Mouse (Mus musculus): Measurements from ENCODE around the gene Gm364. TPM values are rescaled to one million over a fixed set of nuclear protein-coding genes. Genes with fewer than 3 reads are reported as not detected.

Gm364 gene
- polyA plus RNA-seq, 1 experiment from 2014 or later = not detected

- peak within 1 kb of the TSS; percentile 79 for H3K9ac ChIP-seq (ENCODE audit: low read depth, low read length)
- H3K4me2 ChIP-seq = peak within 1 kb of the TSS; percentile 61
- peak within 1 kb of the TSS; percentile 64 for H3K4me3 ChIP-seq (ENCODE audit: low read depth, low read length)
- H3K9me3 ChIP-seq (ENCODE audit: control insufficient read depth, low read length) = no peaks in the 10 kb centered on the region
- H3K4me1 ChIP-seq (replicated peaks; ENCODE audit: control insufficient read depth, insufficient read depth, low read length) = no peaks in the 10 kb centered on the region
- DNase-seq (ENCODE audit: low spot score) = peak; percentile 64
- peaks cover 13% of the 10 kb centered on the region for H3K36me3 ChIP-seq (ENCODE audit: control insufficient read depth, insufficient read depth, low read length)
- ATAC-seq (replicated peaks; ENCODE audit: low FRiP score) = peak; percentile 90
- H3K27ac ChIP-seq (ENCODE audit: low read depth, low read length) = peak within 1 kb of the TSS; percentile 88
- WGBS = 14% methylated on average over 50 of the region's 50 CpGs
- H3K27me3 ChIP-seq (replicated peaks; ENCODE audit: control insufficient read depth, insufficient read depth, low read length) = no peaks in the 10 kb centered on the region
Observed at GRCm38 (mm10) chrX:57392367-57393246, 16.3 kb upstream of the Gm364 start, which contains the start of gene Rbmx. Rbmx (minus strand) TSS chrX:57393036.

DNA sequence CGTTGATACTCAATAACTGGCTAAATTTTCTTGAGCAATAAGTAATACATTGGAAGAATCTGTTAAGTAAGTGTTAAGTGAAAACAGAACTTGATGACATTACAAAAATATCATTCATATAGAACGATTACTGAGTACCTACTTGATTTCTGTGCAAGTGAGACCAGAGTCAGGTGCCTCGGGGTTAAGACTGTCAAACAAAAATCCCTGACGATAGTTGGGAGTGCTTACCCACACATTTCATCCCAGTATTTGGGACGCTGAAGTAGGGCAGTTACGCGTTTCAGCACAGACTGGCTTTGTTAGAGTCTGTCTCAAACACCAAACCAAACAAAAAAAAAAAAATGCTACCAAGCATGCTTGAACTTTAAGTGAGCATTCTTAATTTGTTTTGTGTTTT lies 15.5 kb upstream of the Gm364 start:
- no peak for DNase-seq (ENCODE audit: low spot score)
- Histone ChIP-seq H3K9ac (ENCODE audit: low read depth, low read length) (no peak overlapping the region), H3K27me3 (replicated peaks; ENCODE audit: control insufficient read depth, insufficient read depth, low read length) (no peaks in the 10 kb centered on the region), H3K4me3 (ENCODE audit: low read depth, low read length) (no peak overlapping the region; the same call in 1 of the 2 replicates), H3K36me3 (ENCODE audit: control insufficient read depth, insufficient read depth, low read length) (peaks cover 9% of the 10 kb centered on the region), H3K9me3 (ENCODE audit: control insufficient read depth, low read length) (no peaks in the 10 kb centered on the region), H3K27ac (ENCODE audit: low read depth, low read length) (no peak overlapping the region), H3K4me2 (peak overlapping the region; percentile 51), H3K4me1 (replicated peaks; ENCODE audit: control insufficient read depth, insufficient read depth, low read length) (no peaks in the 10 kb centered on the region)
- ATAC-seq (replicated peaks; ENCODE audit: low FRiP score) = no peak
- WGBS = 29% methylated on average over 7 of the region's 7 CpGs

- H3K4me2 ChIP-seq = no peak overlapping the region
- DNase-seq (ENCODE audit: low spot score) (no peak), ATAC-seq (replicated peaks; ENCODE audit: low FRiP score) (no peak)
- no peak overlapping the region for H3K4me3 ChIP-seq (ENCODE audit: low read depth, low read length)
- no peaks in the 10 kb centered on the region for H3K9me3 ChIP-seq (ENCODE audit: control insufficient read depth, low read length)
- H3K36me3 ChIP-seq (ENCODE audit: control insufficient read depth, insufficient read depth, low read length) = no peaks in the 10 kb centered on the region
- H3K27ac ChIP-seq (ENCODE audit: low read depth, low read length) = no peak overlapping the region
- WGBS = 58% methylated on average over 1 of the region's 1 CpGs
- H3K27me3 ChIP-seq (replicated peaks; ENCODE audit: control insufficient read depth, insufficient read depth, low read length) = no peaks in the 10 kb centered on the region
- H3K9ac ChIP-seq (ENCODE audit: low read depth, low read length) = no peak overlapping the region
- no peaks in the 10 kb centered on the region for H3K4me1 ChIP-seq (replicated peaks; ENCODE audit: control insufficient read depth, insufficient read depth, low read length)
Observed at GRCm38 (mm10) chrX:57401388-57401787, 7.6 kb upstream of the Gm364 start.

- Histone ChIP-seq H3K4me2 (no peak overlapping the region), H3K9ac (ENCODE audit: low read depth, low read length) (no peak overlapping the region), H3K9me3 (ENCODE audit: control insufficient read depth, low read length) (no peaks in the 10 kb centered on the region), H3K27me3 (replicated peaks; ENCODE audit: control insufficient read depth, insufficient read depth, low read length) (no peaks in the 10 kb centered on the region), H3K36me3 (ENCODE audit: control insufficient read depth, insufficient read depth, low read length) (no peaks in the 10 kb centered on the region), H3K27ac (ENCODE audit: low read depth, low read length) (no peak overlapping the region), H3K4me1 (replicated peaks; ENCODE audit: control insufficient read depth, insufficient read depth, low read length) (no peaks in the 10 kb centered on the region), H3K4me3 (ENCODE audit: low read depth, low read length) (no peak overlapping the region)
- no peak for DNase-seq (ENCODE audit: low spot score)
- ATAC-seq (replicated peaks; ENCODE audit: low FRiP score) = no peak
Observed at GRCm38 (mm10) chrX:57403651-57404050, 5.3 kb upstream of the Gm364 start.

GRCm38 (mm10) chrX:57431610-57432009 lies 22.7 kb downstream of the Gm364 start:
- DNase-seq (ENCODE audit: low spot score) (no peak), ATAC-seq (replicated peaks; ENCODE audit: low FRiP score) (no peak)
- Histone ChIP-seq H3K9me3 (ENCODE audit: control insufficient read depth, low read length) (no peaks in the 10 kb centered on the region), H3K36me3 (ENCODE audit: control insufficient read depth, insufficient read depth, low read length) (no peaks in the 10 kb centered on the region), H3K27ac (ENCODE audit: low read depth, low read length) (no peak overlapping the region), H3K4me3 (ENCODE audit: low read depth, low read length) (no peak overlapping the region), H3K27me3 (replicated peaks; ENCODE audit: control insufficient read depth, insufficient read depth, low read length) (no peaks in the 10 kb centered on the region), H3K4me2 (no peak overlapping the region), H3K4me1 (replicated peaks; ENCODE audit: control insufficient read depth, insufficient read depth, low read length) (no peaks in the 10 kb centered on the region), H3K9ac (ENCODE audit: low read depth, low read length) (no peak overlapping the region)
- 9% methylated on average over 2 of the region's 2 CpGs for WGBS

GRCm38 (mm10) chrX:57433897-57434296 lies 24.9 kb downstream of the Gm364 start:
- DNase-seq (ENCODE audit: low spot score) (no peak), ATAC-seq (replicated peaks; ENCODE audit: low FRiP score) (no peak)
- Histone ChIP-seq H3K9me3 (ENCODE audit: control insufficient read depth, low read length) (no peaks in the 10 kb centered on the region), H3K4me3 (ENCODE audit: low read depth, low read length) (no peak overlapping the region), H3K4me1 (replicated peaks; ENCODE audit: control insufficient read depth, insufficient read depth, low read length) (no peaks in the 10 kb centered on the region), H3K27ac (ENCODE audit: low read depth, low read length) (no peak overlapping the region), H3K36me3 (ENCODE audit: control insufficient read depth, insufficient read depth, low read length) (no peaks in the 10 kb centered on the region), H3K9ac (ENCODE audit: low read depth, low read length) (no peak overlapping the region), H3K4me2 (no peak overlapping the region), H3K27me3 (replicated peaks; ENCODE audit: control insufficient read depth, insufficient read depth, low read length) (no peaks in the 10 kb centered on the region)
- 85% methylated on average over 2 of the region's 2 CpGs for WGBS

DNA sequence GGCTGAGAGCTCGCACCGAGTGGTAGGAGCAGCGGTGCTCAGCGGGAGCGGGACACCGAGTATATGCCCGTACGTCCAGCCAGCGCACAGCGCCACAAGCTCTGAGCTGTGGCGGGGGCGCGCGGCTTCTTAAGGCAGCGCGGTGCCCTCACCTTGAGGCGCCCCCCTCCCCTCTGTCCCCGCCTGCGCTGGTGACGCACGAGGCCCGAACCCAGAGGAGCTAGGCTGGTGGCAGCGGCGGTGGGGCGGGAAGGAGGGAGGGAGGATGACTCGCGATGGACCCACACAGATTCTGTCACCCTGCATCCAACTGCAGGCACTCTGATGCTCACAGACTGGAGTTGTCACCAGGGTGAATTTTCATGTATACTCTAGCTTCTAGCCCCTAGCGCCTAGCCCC lies 94.7 kb downstream of the Gm364 start, which contains the start of gene Gpr101:
Gpr101 (minus strand) TSS at position 124 of the 400 bp plus-strand sequence.
- Histone ChIP-seq H3K27ac (ENCODE audit: low read depth, low read length) (no peak within 1 kb of the TSS), H3K9me3 (ENCODE audit: control insufficient read depth, low read length) (no peaks in the 10 kb centered on the region), H3K27me3 (replicated peaks; ENCODE audit: control insufficient read depth, insufficient read depth, low read length) (peaks cover 29% of the 10 kb centered on the region), H3K4me3 (ENCODE audit: low read depth, low read length) (no peak within 1 kb of the TSS), H3K9ac (ENCODE audit: low read depth, low read length) (no peak within 1 kb of the TSS), H3K4me2 (peak within 1 kb of the TSS; percentile 33; the same call in 1 of the 2 replicates), H3K36me3 (ENCODE audit: control insufficient read depth, insufficient read depth, low read length) (no peaks in the 10 kb centered on the region), H3K4me1 (replicated peaks; ENCODE audit: control insufficient read depth, insufficient read depth, low read length) (no peaks in the 10 kb centered on the region)
- ATAC-seq (replicated peaks; ENCODE audit: low FRiP score) = no peak
- WGBS = 18% methylated on average over 16 of the region's 28 CpGs
- no peak for DNase-seq (ENCODE audit: low spot score)

GRCm38 (mm10) chrX:57506247-57506646 lies 97.3 kb downstream of the Gm364 start:
- Histone ChIP-seq H3K27me3 (replicated peaks; ENCODE audit: control insufficient read depth, insufficient read depth, low read length) (peaks cover 29% of the 10 kb centered on the region), H3K4me2 (no peak overlapping the region), H3K27ac (ENCODE audit: low read depth, low read length) (no peak overlapping the region), H3K4me1 (replicated peaks; ENCODE audit: control insufficient read depth, insufficient read depth, low read length) (no peaks in the 10 kb centered on the region), H3K9ac (ENCODE audit: low read depth, low read length) (no peak overlapping the region), H3K4me3 (ENCODE audit: low read depth, low read length) (no peak overlapping the region), H3K9me3 (ENCODE audit: control insufficient read depth, low read length) (no peaks in the 10 kb centered on the region), H3K36me3 (ENCODE audit: control insufficient read depth, insufficient read depth, low read length) (no peaks in the 10 kb centered on the region)
- DNase-seq (ENCODE audit: low spot score) (no peak), ATAC-seq (replicated peaks; ENCODE audit: low FRiP score) (no peak)
- WGBS = 39% methylated on average over 1 of the region's 1 CpGs
